Mouse (Mus musculus) midbrain, embryonic 10.5 days (tissue): ENCODE results near the gene Lrrc36. TPM values are rescaled to one million over a fixed set of nuclear protein-coding genes. Genes with fewer than 3 reads are reported as not detected.

Source experiments
- DNase-seq: peaks from one replicate; pipeline ENCODE4 v3.0.0-alpha.2; 2017; ENCODE audit warnings: low spot score
- H3K27ac ChIP-seq: fragments of 300-500 bp; sonication (generic); replicated peaks from 2 replicates; pipeline ENCODE4 v1.5.1; 2016; ENCODE audit warnings: mild to moderate bottlenecking
- H3K27me3 ChIP-seq: fragments of 300-500 bp; sonication (generic); 2 replicates; pipeline ENCODE4 v1.6.1; 2016; ENCODE audit warnings: low read depth, mild to moderate bottlenecking; ENCODE audit not compliant: poor library complexity, severe bottlenecking
- H3K36me3 ChIP-seq: fragments of 300-500 bp; sonication (generic); 2 replicates; pipeline ENCODE4 v1.6.1; 2016; ENCODE audit warnings: mild to moderate bottlenecking, moderate library complexity
- H3K4me1 ChIP-seq: fragments of 300-500 bp; sonication (generic); 2 replicates; pipeline ENCODE4 v1.6.1; 2016
- H3K4me3 ChIP-seq: fragments of 300-500 bp; sonication (generic); 2 replicates; pipeline ENCODE4 v1.5.1; 2016; ENCODE audit warnings: mild to moderate bottlenecking, moderate library complexity
- H3K9me3 ChIP-seq: fragments of 300-500 bp; sonication (generic); replicated peaks from 2 replicates; pipeline ENCODE4 v1.6.1; 2016; ENCODE audit warnings: mild to moderate bottlenecking
- WGBS: fragments of 180-500 bp; shearing (Covaris S2); methylation state at CpG from one replicate; pipeline ENCODE4 v1.1.7; 2016; 5-methylcytosine and 5-hydroxymethylcytosine counted together
- polyA plus RNA-seq: library from polyadenylated mRNA; unstranded; fragments of >200 nt; fragmentation: Nextera tagmentation; extraction: Ambion mirVana; gene quantifications from 2 replicates; pipeline ENCODE4 v1.2.1, GENCODE M21; 2016

Lrrc36 gene
- polyA plus RNA-seq, 1 experiment from 2014 or later = 2.6 TPM

- no peak overlapping the region for H3K27ac ChIP-seq
- peaks cover 25% of the 10 kb centered on the region for H3K4me1 ChIP-seq
- no peaks in the 10 kb centered on the region for H3K27me3 ChIP-seq
- H3K9me3 ChIP-seq = no peaks in the 10 kb centered on the region
- no peak overlapping the region for H3K4me3 ChIP-seq
- no peaks in the 10 kb centered on the region for H3K36me3 ChIP-seq
- WGBS = 89% methylated on average over 5 of the region's 5 CpGs
- no peak for DNase-seq
These were observed 39.9 kb downstream of the Lrrc36 start for GRCm38 (mm10) chr8:105453296-105453695.

DNA sequence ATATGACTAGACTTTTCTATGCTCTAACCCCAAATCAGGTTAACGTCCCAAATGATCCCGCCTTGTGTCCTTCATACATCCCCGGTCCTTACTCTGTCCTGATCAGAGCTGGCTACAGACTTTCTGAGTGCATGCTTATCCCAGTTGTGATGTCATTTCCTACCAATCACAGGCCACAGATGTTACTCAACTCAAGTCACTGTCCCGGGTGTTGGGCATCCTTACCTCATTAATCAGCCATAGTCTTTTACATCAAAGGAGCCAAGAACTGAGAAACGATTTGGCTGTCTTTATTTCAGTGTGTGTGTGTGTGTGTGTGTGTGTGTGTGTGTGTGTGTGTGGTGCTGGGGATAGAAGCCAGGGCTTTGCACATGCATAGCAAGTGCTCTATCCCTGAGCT, 40.7 kb downstream of the Lrrc36 start:
- Histone ChIP-seq H3K9me3 (no peaks in the 10 kb centered on the region), H3K27me3 (no peaks in the 10 kb centered on the region), H3K4me3 (no peak overlapping the region), H3K27ac (no peak overlapping the region), H3K4me1 (peaks cover 28% of the 10 kb centered on the region), H3K36me3 (no peaks in the 10 kb centered on the region)
- no peak for DNase-seq
- 83% methylated on average over 5 of the region's 5 CpGs for WGBS

DNA sequence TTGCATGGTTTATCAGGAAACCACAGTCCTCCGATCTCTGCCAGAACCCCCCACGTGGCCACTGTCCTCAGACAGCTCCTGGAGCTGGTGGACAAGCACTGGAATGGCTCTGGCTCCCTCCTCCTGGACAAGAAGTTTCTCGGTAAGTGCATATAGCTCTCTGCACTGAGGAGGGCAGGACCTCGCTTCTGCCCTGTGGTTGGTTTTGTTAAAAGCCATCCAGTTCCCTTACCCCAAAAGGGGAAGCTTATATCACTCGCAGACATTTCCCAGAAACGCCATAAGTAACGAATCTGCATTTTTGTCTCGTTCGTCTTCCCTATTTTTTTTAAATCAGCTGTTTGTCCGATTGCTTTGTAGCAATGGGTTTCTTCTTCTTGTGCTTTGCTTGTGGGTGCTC, 41.8 kb downstream of the Lrrc36 start:
- WGBS = 66% methylated on average over 10 of the region's 10 CpGs
- DNase-seq = no peak
- no peaks in the 10 kb centered on the region for H3K9me3 ChIP-seq
- peaks cover 28% of the 10 kb centered on the region for H3K4me1 ChIP-seq
- no peak overlapping the region for H3K4me3 ChIP-seq
- no peaks in the 10 kb centered on the region for H3K27me3 ChIP-seq
- H3K36me3 ChIP-seq = no peaks in the 10 kb centered on the region
- H3K27ac ChIP-seq = no peak overlapping the region

DNA sequence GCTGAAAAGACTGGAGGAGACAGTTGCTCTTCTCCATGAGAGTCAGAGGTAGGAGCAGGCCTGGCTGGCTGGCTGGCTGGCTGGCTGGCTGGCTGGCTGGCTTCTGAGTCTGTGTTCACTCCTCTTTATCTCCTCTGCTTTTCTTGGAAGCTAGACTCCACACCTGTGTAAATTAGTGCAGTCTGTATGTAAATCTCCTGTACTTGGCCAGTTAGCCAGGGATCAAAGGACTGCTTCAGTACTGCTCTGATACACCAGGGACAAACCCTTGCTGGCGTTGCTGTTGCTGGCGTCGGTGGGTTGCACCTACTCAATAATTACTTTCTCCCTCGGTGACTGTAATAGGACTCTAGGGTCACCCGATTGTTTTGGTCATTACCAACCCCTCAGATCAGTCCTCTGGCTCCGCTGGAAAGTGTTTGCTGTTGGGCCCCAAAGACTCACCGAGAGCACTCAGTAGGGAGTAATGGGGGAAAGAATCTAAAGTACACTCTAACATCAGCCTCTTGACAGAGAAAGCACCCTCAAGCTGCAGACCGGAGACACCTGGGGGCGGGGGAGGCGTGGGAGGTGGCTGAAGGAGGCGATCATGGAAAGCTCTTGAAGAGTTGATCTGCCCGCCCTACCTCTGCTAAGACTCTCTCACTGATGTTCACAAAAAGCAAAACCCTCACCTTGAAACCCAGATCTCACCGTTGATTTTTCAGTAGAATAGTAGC, 47.9 kb downstream of the Lrrc36 start:
- WGBS = 73% methylated on average over 13 of the region's 13 CpGs
- Histone ChIP-seq H3K27ac (no peak overlapping the region; the same call in 1 of the 2 replicates), H3K4me3 (no peak overlapping the region), H3K9me3 (no peaks in the 10 kb centered on the region), H3K36me3 (no peaks in the 10 kb centered on the region), H3K27me3 (no peaks in the 10 kb centered on the region), H3K4me1 (peaks cover 35% of the 10 kb centered on the region)
- DNase-seq = no peak

DNA sequence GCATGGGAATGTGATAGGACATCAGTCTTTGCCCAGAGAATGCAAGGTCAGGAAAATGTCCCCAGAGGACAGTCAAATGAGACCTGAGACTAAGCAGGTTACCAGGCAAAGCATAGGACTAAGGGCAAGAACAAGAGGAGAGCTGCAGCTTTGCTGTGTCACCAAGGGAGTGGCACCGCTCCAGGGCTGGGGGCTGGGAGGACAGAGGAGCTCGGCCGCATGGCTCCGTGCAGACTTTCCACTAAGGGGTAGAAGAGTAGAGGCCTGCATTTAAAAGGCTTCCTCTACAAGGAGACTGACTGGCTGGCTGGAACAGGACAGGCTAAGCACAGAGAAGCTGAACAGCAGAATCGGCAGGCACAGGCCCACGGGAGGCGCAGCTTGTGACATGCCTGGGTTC, 51.2 kb downstream of the Lrrc36 start:
- WGBS = 87% methylated on average over 7 of the region's 7 CpGs
- Histone ChIP-seq H3K27ac (peak overlapping the region; percentile 71; the same call in 1 of the 2 replicates), H3K36me3 (peaks cover 21% of the 10 kb centered on the region), H3K4me1 (peaks cover 38% of the 10 kb centered on the region), H3K4me3 (no peak overlapping the region), H3K9me3 (no peaks in the 10 kb centered on the region), H3K27me3 (no peaks in the 10 kb centered on the region)
- DNase-seq = no peak

DNA sequence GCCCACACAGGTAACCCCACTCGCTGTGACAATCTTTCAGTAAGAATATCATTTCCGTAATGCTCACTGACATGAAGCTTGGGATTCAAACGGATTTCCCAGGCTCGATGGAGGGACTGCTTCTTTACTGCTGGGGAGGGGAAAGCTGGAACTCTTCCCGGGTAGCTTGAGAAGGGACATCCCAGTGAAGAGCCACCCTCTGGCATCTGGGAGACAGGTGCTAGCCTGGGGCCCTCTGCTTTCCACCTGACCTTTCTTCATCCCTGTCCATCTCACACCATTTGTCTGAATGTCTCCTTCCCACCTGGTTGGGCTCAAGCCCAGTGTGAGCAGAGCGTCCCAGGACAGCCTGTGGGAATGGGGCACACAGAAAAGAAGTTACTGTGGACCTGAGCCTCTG, 52.9 kb downstream of the Lrrc36 start:
- Histone ChIP-seq H3K27me3 (peaks cover 9% of the 10 kb centered on the region; the same call in 1 of the 2 replicates), H3K9me3 (no peaks in the 10 kb centered on the region), H3K4me1 (peaks cover 51% of the 10 kb centered on the region), H3K4me3 (no peak overlapping the region), H3K36me3 (peaks cover 21% of the 10 kb centered on the region), H3K27ac (no peak overlapping the region)
- no peak for DNase-seq
- 85% methylated on average over 6 of the region's 6 CpGs for WGBS

DNA sequence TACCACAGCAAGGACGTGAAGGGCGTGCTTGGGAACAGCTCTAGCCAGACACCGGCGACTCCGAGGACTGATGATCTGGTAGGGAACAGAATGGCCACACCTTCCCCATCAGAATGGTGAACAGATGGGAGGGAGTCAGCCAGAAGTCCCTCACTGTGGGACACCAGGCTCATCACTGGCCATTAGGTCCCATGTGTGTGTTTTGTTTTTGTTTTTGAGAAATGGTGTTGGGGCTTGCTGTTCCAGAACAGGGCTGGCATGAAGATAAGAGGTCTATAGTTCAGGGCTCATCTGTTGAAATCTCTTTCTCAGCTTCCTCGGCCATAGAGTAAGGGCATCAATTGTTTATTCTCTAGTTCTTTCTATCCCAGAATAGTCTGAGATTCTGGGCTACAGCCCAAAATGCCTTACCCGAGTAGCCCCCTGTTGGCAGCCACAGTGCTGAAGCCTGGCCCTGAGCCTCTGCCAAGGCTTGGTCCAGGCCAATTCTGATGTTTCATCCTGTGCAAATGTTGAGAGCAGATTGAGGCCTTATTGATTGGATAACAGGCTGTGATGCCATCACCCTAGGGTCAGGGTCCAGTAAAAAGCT, 53.4 kb downstream of the Lrrc36 start:
- WGBS = 84% methylated on average over 7 of the region's 7 CpGs
- H3K4me3 ChIP-seq = no peak overlapping the region
- H3K36me3 ChIP-seq = peaks cover 21% of the 10 kb centered on the region
- peaks cover 57% of the 10 kb centered on the region for H3K4me1 ChIP-seq
- H3K27me3 ChIP-seq = peaks cover 14% of the 10 kb centered on the region
- DNase-seq = no peak
- no peak overlapping the region; the same call in 1 of the 2 replicates for H3K27ac ChIP-seq
- H3K9me3 ChIP-seq = no peaks in the 10 kb centered on the region

- WGBS = 95% methylated on average over 10 of the region's 10 CpGs
- no peak for DNase-seq
- peaks cover 63% of the 10 kb centered on the region for H3K4me1 ChIP-seq
These were observed 54.1 kb downstream of the Lrrc36 start for GRCm38 (mm10) chr8:105467396-105467985.

DNA sequence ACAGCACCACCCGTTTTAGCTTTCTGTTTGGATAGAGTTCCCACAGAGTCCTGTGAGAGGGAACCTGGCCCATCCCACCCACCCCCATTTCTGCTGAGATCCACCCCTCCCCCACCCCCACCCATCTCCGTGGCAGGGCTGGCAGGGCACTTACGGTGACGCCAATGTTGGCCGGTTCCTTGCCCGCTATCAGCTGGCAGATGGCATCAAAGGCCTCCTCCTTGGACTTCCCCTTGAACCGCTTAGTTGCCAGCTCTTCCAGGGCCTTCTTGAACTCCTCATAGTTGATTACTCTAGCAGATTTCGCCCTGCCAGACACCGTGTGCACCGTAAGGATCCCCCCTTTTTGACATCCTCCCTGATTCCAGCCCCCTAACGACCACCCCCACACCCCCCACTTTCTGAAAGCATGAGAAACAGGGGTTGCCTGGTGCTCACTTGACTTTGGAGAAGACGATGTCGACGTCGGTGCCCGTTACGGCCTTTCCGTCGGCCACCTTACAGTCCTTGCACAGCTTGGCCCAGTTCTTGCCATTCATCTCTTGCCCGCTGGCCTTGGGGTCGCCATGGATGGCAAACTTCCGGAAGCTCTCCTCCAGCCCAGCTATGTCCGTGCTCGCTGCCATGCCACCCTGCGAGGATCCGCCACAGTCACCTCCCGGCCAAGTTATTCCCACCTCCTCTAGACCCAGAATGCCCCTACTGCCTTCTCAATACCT, 54.8 kb downstream of the Lrrc36 start:
- Histone ChIP-seq H3K9me3 (no peaks in the 10 kb centered on the region), H3K4me3 (no peak overlapping the region; the same call in 1 of the 2 replicates), H3K4me1 (peaks cover 67% of the 10 kb centered on the region), H3K27me3 (peaks cover 27% of the 10 kb centered on the region), H3K27ac (peak overlapping the region; percentile 87), H3K36me3 (peaks cover 26% of the 10 kb centered on the region)
- DNase-seq = no peak
- WGBS = 93% methylated on average over 27 of the region's 27 CpGs

More at GRCm38 (mm10) chr8:105467396-105467985, 54.1 kb downstream of the Lrrc36 start:
- H3K27ac ChIP-seq = peak overlapping the region; percentile 87
- peaks cover 21% of the 10 kb centered on the region for H3K36me3 ChIP-seq
- peaks cover 21% of the 10 kb centered on the region for H3K27me3 ChIP-seq
- no peak overlapping the region for H3K4me3 ChIP-seq
- H3K9me3 ChIP-seq = no peaks in the 10 kb centered on the region

DNA sequence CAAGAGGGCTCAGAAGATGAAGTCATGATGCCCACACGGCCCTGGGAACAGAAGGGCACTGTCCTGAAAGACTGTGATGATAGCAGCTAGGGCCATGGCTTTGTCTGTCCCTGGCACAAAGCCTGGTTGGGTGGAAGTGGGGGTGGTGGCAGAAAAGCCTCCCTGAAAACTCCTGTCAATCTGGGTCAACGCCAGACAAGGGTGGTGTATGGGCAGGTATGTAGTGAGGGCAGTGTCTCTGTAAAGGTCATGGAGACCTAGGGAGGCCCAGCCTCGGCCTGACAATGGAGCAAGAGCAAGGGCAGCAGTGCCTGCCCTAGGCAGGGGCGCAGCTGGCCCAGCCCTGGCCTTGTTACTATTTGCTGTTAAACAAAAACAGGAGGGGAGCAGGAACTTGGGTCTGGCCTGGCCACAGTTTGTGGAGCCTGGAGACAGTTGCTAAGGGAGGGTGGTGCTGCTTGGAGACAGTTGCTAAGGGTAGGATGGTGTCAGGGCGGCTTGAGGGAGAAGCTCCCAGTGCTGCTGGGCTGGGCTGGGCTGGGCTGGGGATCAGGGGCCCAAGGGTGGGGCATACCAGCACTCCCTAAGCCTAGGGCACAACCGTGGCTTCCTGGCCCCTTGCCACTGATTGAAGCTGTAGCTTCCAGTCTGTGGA, 55.8 kb downstream of the Lrrc36 start:
- peak; percentile 81 for DNase-seq
- Histone ChIP-seq H3K27me3 (peaks cover 37% of the 10 kb centered on the region), H3K9me3 (no peaks in the 10 kb centered on the region), H3K4me3 (peak overlapping the region; percentile 59), H3K36me3 (peaks cover 29% of the 10 kb centered on the region), H3K27ac (peak overlapping the region; percentile 87), H3K4me1 (peaks cover 67% of the 10 kb centered on the region)
- 31% methylated on average over 6 of the region's 6 CpGs for WGBS

- Histone ChIP-seq H3K4me1 (peaks cover 68% of the 10 kb centered on the region), H3K36me3 (peaks cover 29% of the 10 kb centered on the region), H3K27ac (peak overlapping the region; percentile 87), H3K27me3 (peaks cover 44% of the 10 kb centered on the region), H3K9me3 (no peaks in the 10 kb centered on the region), H3K4me3 (peak overlapping the region; percentile 59)
- DNase-seq = no peak
- 84% methylated on average over 5 of the region's 5 CpGs for WGBS
These were observed 56.4 kb downstream of the Lrrc36 start for GRCm38 (mm10) chr8:105469816-105470215.

GRCm38 (mm10) chr8:105470262-105470661, 56.9 kb downstream of the Lrrc36 start:
- Histone ChIP-seq H3K36me3 (peaks cover 29% of the 10 kb centered on the region), H3K9me3 (no peaks in the 10 kb centered on the region), H3K4me3 (peak overlapping the region; percentile 59), H3K4me1 (peaks cover 72% of the 10 kb centered on the region), H3K27ac (peak overlapping the region; percentile 87), H3K27me3 (peaks cover 48% of the 10 kb centered on the region)
- WGBS = 79% methylated on average over 5 of the region's 5 CpGs
- no peak for DNase-seq
